Mouse (Mus musculus): ENCODE results near the gene Olfr655. TPM values are rescaled to one million over a fixed set of nuclear protein-coding genes. Genes with fewer than 3 reads are reported as not detected.

Olfr655 gene
- not detected in 2 replicates for polyA plus RNA-seq (2012; rRNA removed)

DNA sequence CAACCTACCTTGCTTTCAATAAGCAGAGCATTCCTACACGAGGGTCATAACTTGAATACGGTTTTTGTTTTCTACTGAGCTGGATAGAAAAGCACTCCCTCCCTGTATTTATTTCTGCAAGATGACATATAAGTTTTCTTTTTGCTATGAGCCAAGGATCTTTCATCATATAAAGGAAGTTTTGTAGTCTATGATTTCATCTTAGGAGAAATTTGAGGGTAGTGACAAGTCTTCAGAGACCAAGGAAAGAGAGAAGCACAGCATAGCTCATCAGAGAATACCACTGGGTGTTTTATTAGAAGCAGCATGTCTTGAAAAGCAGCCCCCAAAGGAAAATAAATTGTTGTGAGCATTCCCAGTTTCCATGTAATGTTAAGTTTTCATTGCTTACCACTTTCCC lies at the start of gene Olfr655:
Gene Olfr655, minus strand, starts transcription at position 101 of the 400 bp plus-strand sequence.

DNA sequence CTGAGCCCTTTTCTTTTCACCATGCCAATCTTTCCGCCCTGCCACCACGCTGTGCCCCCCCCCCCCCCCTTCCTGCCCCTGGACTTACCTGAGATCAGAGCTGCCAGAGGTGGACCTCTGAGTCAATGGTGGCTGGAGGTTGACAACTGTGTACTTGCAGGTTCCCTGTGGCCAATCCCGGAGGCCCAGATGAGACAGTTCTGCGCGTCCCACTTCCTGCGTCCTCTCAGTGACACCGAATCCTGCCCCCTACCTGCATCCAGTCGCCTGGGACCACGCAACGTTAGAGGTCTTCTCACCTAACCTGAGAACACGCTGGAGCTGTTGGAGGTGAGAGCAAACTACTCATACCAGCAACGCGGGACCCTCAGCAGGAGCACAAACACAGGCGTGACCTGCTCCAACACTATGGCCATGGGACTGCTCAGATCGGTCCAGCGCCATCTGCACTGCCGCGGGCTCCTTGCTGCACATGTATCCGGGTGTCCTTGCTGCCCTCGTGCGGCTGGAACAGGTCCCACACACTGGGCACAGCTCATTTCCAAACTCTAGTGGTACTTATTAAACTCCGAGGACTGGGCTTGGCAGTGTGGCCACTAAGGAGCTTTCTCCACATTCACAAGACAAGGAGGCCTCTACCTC lies 45.4 kb upstream of the Olfr655 start, which contains the start of gene Olfr658:
Gene Olfr658, minus strand, starts transcription at position 465 of the 642 bp plus-strand sequence.

DNA sequence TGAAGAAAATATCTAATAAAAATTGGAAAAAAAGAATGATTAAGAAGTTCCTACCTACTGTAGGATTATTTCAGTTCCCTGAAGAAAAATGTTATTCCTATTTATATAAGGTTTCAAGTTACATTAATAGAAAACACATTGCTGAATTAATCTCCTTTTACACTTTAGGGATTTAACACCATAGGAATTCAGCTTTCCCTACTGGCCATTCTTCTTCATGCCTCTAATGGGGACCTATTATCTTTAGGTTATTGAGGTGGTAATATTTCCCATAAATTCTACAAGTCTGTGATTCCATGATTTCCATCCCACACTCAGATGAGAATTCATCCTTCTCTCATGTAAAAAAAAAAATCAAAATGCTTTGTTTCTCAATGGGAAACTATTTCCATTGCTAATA lies 22.9 kb upstream of the Olfr655 start, which contains the start of gene Olfr657:
Gene Olfr657, plus strand, starts transcription at position 301 of the 400 bp plus-strand sequence.

DNA sequence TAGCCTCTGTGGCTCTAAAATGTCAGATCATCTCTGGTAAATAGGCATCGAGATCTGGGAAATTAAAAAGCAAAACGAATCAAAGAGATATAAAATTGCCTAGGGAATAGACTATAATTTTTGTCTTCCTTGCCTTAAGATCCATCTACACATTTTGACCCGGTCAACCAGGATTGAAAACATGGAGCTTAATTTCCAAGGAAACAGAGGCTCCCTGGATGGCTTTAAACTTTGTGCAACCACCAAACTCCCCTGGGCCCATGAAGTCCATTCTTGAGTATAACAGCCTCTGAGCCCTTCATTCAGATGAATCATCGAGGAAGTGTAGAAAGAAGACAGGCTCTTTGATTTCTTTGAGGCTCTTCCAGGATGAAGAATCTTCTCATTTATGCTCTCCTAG lies 12.1 kb upstream of the Olfr655 start, which contains the start of gene Olfr656:
Gene Olfr656, plus strand, starts transcription at position 301 of the 400 bp plus-strand sequence.

DNA sequence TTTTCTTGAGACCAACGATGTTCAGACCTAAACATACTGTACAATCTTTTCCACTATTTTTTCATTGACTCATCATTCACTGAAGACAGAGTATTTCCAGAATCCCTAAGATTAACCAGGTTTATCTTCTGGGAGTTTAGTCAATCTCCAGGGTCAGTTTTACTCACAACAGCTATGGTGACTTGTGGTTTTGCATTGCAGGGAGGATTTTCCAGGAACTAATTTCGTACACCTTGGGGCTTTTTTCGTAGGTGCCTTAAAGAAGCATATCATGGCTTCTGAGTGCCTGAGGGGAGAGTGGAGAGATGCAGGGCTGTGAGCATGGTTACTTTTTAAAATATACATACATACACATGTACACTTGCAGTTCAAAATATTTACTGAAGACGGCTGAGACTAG lies 14.9 kb downstream of the Olfr655 start, which contains the start of gene Olfr654:
Gene Olfr654, plus strand, starts transcription at position 301 of the 400 bp plus-strand sequence.

GRCm38 (mm10) chr7:104577014-104577413 lies 24.6 kb downstream of the Olfr655 start, which contains the start of gene Olfr653:
TSS of gene Olfr653 (plus strand) at chr7:104577314.

DNA sequence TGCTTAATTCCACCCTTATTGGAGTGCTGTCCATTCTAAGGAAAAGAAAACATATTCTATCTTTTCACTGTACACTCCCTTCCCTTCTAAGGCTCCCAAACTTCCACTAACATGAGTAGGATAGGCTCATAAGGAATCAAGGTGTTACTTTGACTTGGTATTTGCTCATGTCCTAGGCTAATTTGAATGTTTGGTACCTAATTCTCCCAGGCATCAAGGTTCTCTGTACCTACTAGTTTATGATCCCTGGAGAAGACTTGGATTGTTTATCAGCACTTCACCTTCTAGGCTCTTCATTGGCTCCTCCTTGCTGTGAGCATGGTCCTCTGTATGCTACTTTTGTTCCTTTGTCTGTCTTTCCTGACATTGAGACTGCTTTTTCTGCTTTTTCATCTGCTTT lies 41.0 kb downstream of the Olfr655 start, which contains the start of gene Olfr652:
Gene Olfr652, plus strand, starts transcription at position 301 of the 400 bp plus-strand sequence.

GRCm38 (mm10) chr7:104549833-104550232 lies 51.7 kb downstream of the Olfr655 start, which contains the start of gene Olfr651:
TSS of gene Olfr651 (plus strand) at chr7:104550133.

Other genes with a start within 250 kb of the Olfr655 start
- 0.55 TPM in 2 replicates for gene Trim12c, start 248.4 kb downstream of the Olfr655 start, polyA plus RNA-seq (2012; rRNA removed)
- 0.03 TPM in 1 of 2 replicates, not detected in the other for gene Trim30b, start 231.9 kb downstream of the Olfr655 start, polyA plus RNA-seq (2012; rRNA removed)
- not detected in 2 replicates for gene Trim30c, start 200.9 kb downstream of the Olfr655 start, polyA plus RNA-seq (2012; rRNA removed)
- 0.09 and 0.32 TPM in 2 replicates for gene Trim30a, start 136.6 kb downstream of the Olfr655 start, polyA plus RNA-seq (2012; rRNA removed)
- 0.04 and 0.24 TPM in 2 replicates for gene Trim30d, start 93.9 kb downstream of the Olfr655 start, polyA plus RNA-seq (2012; rRNA removed)
- not detected in 2 replicates for gene Olfr651, start 51.6 kb downstream of the Olfr655 start, polyA plus RNA-seq (2012; rRNA removed)
- gene Olfr652, start 40.9 kb downstream of the Olfr655 start, polyA plus RNA-seq (2012; rRNA removed): not detected in 2 replicates
- gene Olfr653, start 24.5 kb downstream of the Olfr655 start, polyA plus RNA-seq (2012; rRNA removed): not detected in 2 replicates
- not detected in 2 replicates for gene Olfr654, start 14.8 kb downstream of the Olfr655 start, polyA plus RNA-seq (2012; rRNA removed)
- not detected in 2 replicates for gene Olfr656, start 12.2 kb upstream of the Olfr655 start, polyA plus RNA-seq (2012; rRNA removed)
- gene Olfr657, start 23.0 kb upstream of the Olfr655 start, polyA plus RNA-seq (2012; rRNA removed): not detected in 2 replicates
- not detected in 2 replicates for gene Olfr658, start 45.5 kb upstream of the Olfr655 start, polyA plus RNA-seq (2012; rRNA removed)
- not detected in 2 replicates for gene Olfr659, start 65.0 kb upstream of the Olfr655 start, polyA plus RNA-seq (2012; rRNA removed)
- gene Olfr661, start 84.7 kb upstream of the Olfr655 start, polyA plus RNA-seq (2012; rRNA removed): not detected in 2 replicates
- gene Usp17le, start 175.7 kb upstream of the Olfr655 start, polyA plus RNA-seq (2012; rRNA removed): not detected in 2 replicates
- gene Usp17lb, start 240.8 kb upstream of the Olfr655 start, polyA plus RNA-seq (2012; rRNA removed): not detected in 2 replicates